Mouse (Mus musculus) embryonic facial prominence, embryonic 10.5 days (tissue): ENCODE data around the gene Mymx. TPM values are rescaled to one million over a fixed set of nuclear protein-coding genes. Genes with fewer than 3 reads are reported as not detected.

ENCODE experiments used
- DNase-seq: peaks from one replicate; pipeline ENCODE4 v3.0.0-alpha.2; 2017; ENCODE audit warnings: low spot score
- H3K27ac ChIP-seq: fragments of 300-500 bp; sonication (generic); replicated peaks from 2 replicates; pipeline ENCODE4 v1.5.1; 2016; ENCODE audit warnings: mild to moderate bottlenecking
- H3K27me3 ChIP-seq: fragments of 300-500 bp; sonication (generic); replicated peaks from 2 replicates; pipeline ENCODE4 v1.6.1; 2016; ENCODE audit warnings: low read depth, mild to moderate bottlenecking; ENCODE audit not compliant: poor library complexity, severe bottlenecking
- H3K36me3 ChIP-seq: fragments of 300-500 bp; sonication (generic); replicated peaks from 2 replicates; pipeline ENCODE4 v1.6.1; 2016; ENCODE audit warnings: mild to moderate bottlenecking, moderate library complexity
- H3K4me1 ChIP-seq: fragments of 300-500 bp; sonication (generic); 2 replicates; pipeline ENCODE4 v1.6.1; 2016
- H3K4me3 ChIP-seq: fragments of 300-500 bp; sonication (generic); 2 replicates; pipeline ENCODE4 v1.5.1; 2016; ENCODE audit warnings: mild to moderate bottlenecking, moderate library complexity
- H3K9me3 ChIP-seq: fragments of 300-500 bp; sonication (generic); 2 replicates; pipeline ENCODE4 v1.6.1; 2016; ENCODE audit warnings: mild to moderate bottlenecking
- WGBS: fragments of 180-500 bp; shearing (Covaris S2); methylation state at CpG from one replicate; pipeline ENCODE4 v1.1.7; 2016; 5-methylcytosine and 5-hydroxymethylcytosine counted together
- polyA plus RNA-seq: library from polyadenylated mRNA; unstranded; fragments of >200 nt; fragmentation: Nextera tagmentation; extraction: Ambion mirVana; gene quantifications from 2 replicates; pipeline ENCODE4 v1.2.1, GENCODE M21; 2016

The Mymx gene
- polyA plus RNA-seq, 1 experiment from 2014 or later = 0.39 TPM

DNA sequence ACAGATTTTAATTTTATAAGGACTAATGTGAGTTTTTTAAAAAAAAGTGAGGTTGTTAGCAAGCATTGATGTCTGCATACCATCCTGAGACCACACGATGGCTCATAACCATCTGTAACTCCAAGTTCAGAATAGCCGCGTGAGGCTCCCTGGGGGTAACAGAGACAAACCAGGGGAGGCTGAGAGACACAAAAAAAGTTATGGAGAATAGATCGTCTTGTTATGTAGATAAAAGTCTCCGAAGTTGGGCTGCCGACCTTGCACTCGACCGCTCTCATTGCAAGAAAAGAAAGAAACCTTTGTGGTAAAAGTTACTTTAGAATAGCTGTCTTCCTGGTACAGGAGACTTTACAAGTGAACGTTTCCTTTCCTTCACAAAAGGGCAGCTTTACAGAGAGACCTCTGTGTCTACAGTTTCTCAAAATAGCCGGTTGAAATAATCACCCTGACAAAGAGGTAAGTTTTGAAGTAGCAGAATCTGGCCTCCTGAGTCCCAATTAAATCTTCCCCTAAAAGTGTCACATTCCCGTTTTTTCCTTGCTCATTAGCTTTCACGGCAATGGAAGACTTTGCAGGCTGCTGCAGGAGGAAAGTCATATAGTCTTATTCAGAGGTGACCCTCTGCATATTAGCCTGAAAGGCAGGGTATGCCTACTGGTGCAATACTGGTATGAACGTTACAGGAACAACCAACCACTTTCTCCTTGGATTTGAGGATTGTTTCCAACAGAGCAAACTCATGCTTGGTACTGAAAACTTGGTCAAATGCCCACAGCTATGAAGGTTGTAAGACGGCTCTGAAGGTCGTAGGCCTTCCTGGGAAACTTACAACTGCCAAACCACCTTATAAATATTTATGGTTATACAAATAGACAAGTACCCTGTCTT, 5.3 kb upstream of the Mymx start:
- Histone ChIP-seq H3K36me3 (no peaks in the 10 kb centered on the region), H3K4me1 (peaks cover 19% of the 10 kb centered on the region), H3K4me3 (no peak overlapping the region), H3K9me3 (no peaks in the 10 kb centered on the region), H3K27me3 (peaks cover 17% of the 10 kb centered on the region), H3K27ac (no peak overlapping the region)
- no peak for DNase-seq
- WGBS = 74% methylated on average over 15 of the region's 15 CpGs

DNA sequence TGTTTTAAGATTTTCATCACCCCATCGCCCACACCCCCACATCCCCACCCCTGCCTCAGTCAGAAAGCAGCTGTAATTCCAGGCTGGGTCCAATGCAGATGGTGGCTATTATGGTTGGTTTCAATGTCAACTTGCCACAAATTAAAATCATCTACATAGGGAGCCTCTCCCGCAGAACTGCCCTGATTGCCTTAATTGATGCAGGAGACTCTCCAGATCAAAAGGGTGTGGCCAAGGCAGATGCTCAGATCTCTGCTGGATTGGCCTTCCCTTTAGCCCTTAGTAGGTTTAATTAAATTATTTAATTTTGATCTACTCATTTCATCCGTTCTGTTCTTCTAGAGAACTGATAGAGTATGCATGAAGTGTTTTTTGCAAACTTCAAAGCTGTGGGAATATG, 1.1 kb upstream of the Mymx start:
- 71% methylated on average over 3 of the region's 3 CpGs for WGBS

DNA sequence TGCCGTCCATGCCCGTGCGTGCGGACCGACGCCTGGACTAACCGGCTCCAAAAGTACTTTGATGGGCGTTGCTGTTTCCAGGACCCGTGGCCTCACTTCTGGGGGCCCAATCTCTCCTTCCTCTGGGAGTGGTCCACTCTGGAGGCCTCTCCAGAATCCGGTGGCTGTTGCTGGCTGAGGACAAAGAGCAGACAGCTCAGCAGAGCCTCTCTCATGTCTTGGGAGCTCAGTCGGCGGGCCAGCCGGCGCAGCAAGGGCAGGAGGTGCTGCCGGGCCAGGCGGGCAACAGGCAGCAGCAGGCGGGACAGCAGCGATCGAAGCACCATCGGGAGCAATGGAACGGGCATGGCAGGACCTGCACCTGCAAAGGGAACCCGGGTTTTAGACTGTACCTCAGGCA, 577 bp downstream of the Mymx start:
- peak overlapping the region; percentile 22 for H3K4me3 ChIP-seq
- H3K4me1 ChIP-seq = peaks cover 59% of the 10 kb centered on the region
- DNase-seq = peak; percentile 50
- H3K27ac ChIP-seq = peak overlapping the region; percentile 63
- 8% methylated on average over 22 of the region's 22 CpGs for WGBS
- H3K36me3 ChIP-seq = no peaks in the 10 kb centered on the region
- no peaks in the 10 kb centered on the region for H3K9me3 ChIP-seq
- peaks cover 75% of the 10 kb centered on the region for H3K27me3 ChIP-seq

More for the DNA sequence above, 1.1 kb upstream of the Mymx start:
- Histone ChIP-seq H3K4me3 (no peak overlapping the region), H3K4me1 (peaks cover 43% of the 10 kb centered on the region), H3K36me3 (no peaks in the 10 kb centered on the region), H3K9me3 (no peaks in the 10 kb centered on the region), H3K27me3 (peaks cover 59% of the 10 kb centered on the region), H3K27ac (no peak overlapping the region)
- no peak for DNase-seq

DNA sequence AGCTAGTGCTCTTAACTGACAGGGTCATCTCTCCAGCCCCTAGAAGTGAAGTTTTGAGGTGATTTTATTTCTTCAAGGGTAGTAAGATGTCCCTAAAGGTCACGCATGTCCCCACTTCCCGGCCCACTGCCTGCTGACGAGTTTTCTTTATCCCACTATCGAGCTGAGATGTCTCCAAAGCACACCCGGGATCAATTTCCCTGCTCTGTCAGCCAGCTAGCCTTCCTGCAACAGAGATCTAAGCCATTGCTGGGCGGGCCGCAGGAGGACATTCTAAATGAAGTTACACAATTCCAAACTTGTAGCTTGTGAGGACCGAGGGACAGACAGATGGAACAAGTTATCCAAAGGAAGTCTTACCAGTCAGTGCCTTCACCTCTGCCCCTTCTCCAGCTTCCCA, 1.6 kb downstream of the Mymx start:
- Histone ChIP-seq H3K4me3 (0 out of 2 replicates have a peak overlapping the region, but pooled peaks have one; percentile 8), H3K9me3 (no peaks in the 10 kb centered on the region), H3K4me1 (peaks cover 70% of the 10 kb centered on the region), H3K27ac (peak overlapping the region; percentile 76; the same call in 1 of the 2 replicates), H3K27me3 (peaks cover 86% of the 10 kb centered on the region), H3K36me3 (no peaks in the 10 kb centered on the region)
- DNase-seq = peak; percentile 59
- WGBS = 22% methylated on average over 8 of the region's 8 CpGs

DNA sequence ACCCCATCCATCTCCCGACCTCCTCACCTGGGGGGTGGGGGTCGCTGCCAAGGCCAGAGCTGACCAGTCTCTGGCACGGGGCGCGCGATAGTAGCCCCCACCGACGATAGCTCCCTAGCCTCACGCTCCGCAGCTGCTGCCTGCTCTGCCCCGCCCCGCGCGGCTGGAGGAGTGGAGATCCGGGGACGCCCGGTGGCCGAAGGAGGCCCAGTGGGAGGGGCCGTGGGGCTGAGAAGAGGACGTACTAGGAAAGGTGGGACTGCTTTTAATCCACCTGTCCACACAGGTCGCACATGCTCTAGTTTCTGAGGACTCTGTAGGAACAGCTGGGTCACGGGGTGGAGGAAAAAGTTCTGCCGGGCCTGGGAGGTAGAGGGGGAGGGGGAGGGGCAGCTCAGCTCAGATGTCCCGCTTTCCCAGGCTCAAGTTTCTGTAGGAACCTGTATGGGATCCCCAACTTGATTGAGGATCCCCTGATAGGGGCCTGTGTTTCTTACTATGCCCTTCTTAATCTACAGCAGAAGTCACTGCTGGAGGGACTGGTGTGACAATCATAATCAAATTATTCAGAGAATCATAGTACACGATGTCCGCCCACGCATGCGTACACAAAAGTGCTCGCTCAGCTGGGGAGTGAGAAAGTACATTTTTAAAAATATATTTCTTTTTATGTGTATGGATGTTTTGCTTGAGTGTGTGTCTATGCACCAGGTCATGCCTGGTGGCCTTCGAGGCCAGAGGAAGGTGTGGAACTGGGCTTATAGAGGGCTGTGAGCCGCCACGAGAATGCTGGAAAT, 2.3 kb downstream of the Mymx start, which contains the start of gene Slc29a1:
Gene Slc29a1, minus strand, starts transcription at position 161 of the 797 bp plus-strand sequence.
- whole genome bisulfite sequencing = 12% methylated on average over 32 of the region's 32 CpGs
- Histone ChIP-seq H3K36me3 (no peaks in the 10 kb centered on the region), H3K4me1 (peaks cover 76% of the 10 kb centered on the region), H3K27me3 (peaks cover 92% of the 10 kb centered on the region), H3K9me3 (no peaks in the 10 kb centered on the region), H3K4me3 (peak within 1 kb of the TSS; percentile 58), H3K27ac (peak within 1 kb of the TSS; percentile 76)
- DNase-seq = peak; percentile 68

DNA sequence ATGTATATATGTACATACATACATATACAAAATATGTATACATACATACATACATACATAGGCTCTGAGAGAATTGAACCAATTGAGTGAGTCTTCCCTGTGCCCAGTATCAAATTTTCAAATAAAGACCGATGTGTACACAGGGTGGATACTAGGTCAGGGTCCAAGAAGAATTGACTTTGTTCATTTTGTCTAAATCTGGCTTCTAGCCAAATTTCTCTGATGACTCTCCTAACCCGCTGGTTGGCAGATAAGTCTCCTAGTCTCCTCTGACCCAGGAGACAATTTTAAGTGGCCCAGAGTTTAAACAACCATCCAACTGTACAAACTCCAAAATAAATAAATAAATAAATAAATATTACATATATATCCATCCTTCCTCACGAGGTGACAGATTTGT, 3.0 kb downstream of the Mymx start:
- no peak overlapping the region for H3K27ac ChIP-seq
- peaks cover 84% of the 10 kb centered on the region for H3K4me1 ChIP-seq
- 56% methylated on average over 3 of the region's 3 CpGs for WGBS
- peaks cover 99% of the 10 kb centered on the region for H3K27me3 ChIP-seq
- no peak for DNase-seq
- H3K9me3 ChIP-seq = no peaks in the 10 kb centered on the region
- peak overlapping the region; percentile 58 for H3K4me3 ChIP-seq
- H3K36me3 ChIP-seq = no peaks in the 10 kb centered on the region

DNA sequence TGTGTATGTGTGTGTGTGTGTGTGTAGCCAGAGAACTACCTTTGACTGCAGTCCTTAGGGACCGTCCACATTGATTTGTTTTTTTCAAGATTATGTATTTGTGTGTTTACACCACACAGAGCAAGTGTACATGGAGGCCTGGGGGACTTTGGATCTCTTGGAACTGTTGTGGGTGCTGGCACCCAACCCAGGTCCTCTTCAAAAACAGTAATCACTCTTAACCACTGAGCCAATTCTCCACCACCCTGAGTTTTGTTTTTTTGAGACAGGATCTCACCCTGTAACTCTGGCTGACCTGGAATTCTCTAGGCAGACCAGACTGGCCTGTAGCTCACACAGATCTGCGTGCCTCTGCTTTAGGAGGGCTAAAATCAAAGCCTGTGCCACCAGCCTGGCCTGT, 3.5 kb downstream of the Mymx start:
- Histone ChIP-seq H3K4me1 (peaks cover 89% of the 10 kb centered on the region), H3K27me3 (peaks cover 99% of the 10 kb centered on the region)
- whole genome bisulfite sequencing = 92% methylated on average over 2 of the region's 2 CpGs

DNA sequence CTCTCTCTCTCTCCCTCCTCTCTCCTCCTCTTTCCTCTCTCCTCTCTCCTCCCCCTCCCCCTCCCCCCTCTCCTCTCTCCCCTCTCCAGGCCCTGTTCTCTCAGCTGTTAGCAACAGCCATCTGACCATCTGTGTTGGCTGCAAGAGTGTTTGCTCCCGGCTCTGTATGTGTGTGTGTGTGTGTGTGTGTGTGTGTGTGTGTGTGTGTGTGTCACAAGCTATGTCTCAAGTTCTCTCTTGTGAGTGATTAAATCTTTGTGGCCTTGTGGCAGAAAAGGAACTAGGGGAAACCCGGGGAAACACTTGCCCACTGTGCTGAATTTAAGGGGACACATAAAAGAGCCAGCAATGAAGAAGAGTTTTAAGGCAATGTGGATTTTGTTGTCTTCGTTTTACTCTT, 4.1 kb downstream of the Mymx start:
- Histone ChIP-seq H3K27me3 (peaks cover 99% of the 10 kb centered on the region), H3K27ac (no peak overlapping the region), H3K36me3 (no peaks in the 10 kb centered on the region), H3K9me3 (no peaks in the 10 kb centered on the region), H3K4me3 (no peak overlapping the region), H3K4me1 (peaks cover 95% of the 10 kb centered on the region)
- DNase-seq = peak; percentile 62
- WGBS = 40% methylated on average over 3 of the region's 3 CpGs

More for the DNA sequence above, 3.5 kb downstream of the Mymx start:
- no peaks in the 10 kb centered on the region for H3K9me3 ChIP-seq
- no peaks in the 10 kb centered on the region for H3K36me3 ChIP-seq
- DNase-seq = no peak
- H3K27ac ChIP-seq = no peak overlapping the region
- H3K4me3 ChIP-seq = no peak overlapping the region

DNA sequence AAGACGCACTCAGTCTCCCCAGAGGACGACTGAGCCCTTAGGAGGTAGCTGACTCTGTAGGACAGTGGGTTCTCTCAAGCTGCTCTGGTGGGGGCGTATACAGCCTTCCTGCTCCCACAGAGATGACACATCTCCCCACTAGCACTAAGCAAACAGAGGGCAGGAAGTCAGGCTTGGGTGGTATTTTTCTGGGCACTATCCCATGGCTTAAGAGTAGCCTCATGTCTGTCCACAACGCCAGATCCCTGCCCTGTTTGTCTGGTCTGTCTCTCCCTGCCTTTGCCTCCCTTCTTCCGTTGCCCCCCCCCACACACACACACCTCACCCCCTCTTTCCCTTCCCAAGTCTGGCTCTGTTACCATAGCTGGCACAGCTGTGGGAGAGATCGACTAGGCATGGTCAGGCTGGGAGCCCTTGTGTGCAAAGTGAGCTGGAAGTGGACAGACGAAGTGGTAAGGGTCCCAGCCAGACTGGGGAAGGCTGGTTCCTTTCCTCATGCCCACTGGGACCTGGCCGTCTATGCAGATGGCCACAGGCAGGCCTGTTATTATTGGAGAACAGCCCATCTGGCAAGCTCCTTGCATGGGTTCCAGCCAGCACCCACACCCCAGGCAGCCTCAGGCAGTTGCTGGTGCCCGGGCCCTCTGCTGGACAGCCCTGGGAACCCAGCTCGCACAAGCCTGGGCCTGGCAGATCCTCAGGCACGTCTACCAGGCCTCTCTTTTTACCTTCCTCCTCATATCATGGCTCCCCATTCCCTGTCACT, 5.1 kb downstream of the Mymx start:
- H3K9me3 ChIP-seq = no peaks in the 10 kb centered on the region
- WGBS = 25% methylated on average over 11 of the region's 11 CpGs
- peak overlapping the region; percentile 68; the same call in 1 of the 2 replicates for H3K4me3 ChIP-seq
- H3K4me1 ChIP-seq = peaks cover 98% of the 10 kb centered on the region
- peak; percentile 75 for DNase-seq
- H3K36me3 ChIP-seq = no peaks in the 10 kb centered on the region
- peak overlapping the region; percentile 15; the same call in 1 of the 2 replicates for H3K27ac ChIP-seq
- peaks cover 98% of the 10 kb centered on the region for H3K27me3 ChIP-seq

DNA sequence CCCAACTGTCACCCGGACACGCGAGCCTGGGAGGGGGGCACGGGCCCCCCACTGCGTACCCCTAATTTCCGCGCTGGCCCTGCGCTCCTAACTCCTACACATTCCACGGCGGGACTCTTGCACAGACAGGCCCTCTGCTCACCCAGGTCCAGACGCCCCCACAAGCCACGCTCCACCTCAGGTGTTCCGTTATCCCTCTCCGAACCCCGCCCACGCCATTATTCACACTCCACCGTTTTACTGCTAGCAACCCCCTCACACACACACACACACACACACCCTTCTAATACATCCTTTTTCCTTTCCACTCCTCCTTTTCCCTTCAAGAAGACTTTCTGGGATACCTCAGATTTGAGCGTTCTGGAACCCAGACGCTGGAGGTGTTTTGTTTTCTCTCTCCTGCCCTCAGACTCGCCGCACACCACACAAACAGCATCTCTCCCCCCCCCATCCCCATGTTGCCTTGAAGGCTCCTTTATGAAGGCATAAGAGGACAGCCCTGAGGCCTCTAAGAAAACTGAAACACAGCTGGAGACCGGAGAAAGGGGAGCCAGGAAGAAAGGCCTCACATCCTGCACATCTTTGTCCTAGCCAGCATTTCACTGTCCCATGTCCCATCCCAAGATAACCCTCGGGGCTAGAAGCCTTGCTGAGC, 6.0 kb downstream of the Mymx start:
- Histone ChIP-seq H3K27me3 (peaks cover 90% of the 10 kb centered on the region), H3K27ac (peak overlapping the region; percentile 79), H3K36me3 (no peaks in the 10 kb centered on the region), H3K9me3 (no peaks in the 10 kb centered on the region), H3K4me1 (peaks cover 98% of the 10 kb centered on the region), H3K4me3 (peak overlapping the region; percentile 68)
- no peak for DNase-seq
- WGBS = 3% methylated on average over 23 of the region's 23 CpGs

DNA sequence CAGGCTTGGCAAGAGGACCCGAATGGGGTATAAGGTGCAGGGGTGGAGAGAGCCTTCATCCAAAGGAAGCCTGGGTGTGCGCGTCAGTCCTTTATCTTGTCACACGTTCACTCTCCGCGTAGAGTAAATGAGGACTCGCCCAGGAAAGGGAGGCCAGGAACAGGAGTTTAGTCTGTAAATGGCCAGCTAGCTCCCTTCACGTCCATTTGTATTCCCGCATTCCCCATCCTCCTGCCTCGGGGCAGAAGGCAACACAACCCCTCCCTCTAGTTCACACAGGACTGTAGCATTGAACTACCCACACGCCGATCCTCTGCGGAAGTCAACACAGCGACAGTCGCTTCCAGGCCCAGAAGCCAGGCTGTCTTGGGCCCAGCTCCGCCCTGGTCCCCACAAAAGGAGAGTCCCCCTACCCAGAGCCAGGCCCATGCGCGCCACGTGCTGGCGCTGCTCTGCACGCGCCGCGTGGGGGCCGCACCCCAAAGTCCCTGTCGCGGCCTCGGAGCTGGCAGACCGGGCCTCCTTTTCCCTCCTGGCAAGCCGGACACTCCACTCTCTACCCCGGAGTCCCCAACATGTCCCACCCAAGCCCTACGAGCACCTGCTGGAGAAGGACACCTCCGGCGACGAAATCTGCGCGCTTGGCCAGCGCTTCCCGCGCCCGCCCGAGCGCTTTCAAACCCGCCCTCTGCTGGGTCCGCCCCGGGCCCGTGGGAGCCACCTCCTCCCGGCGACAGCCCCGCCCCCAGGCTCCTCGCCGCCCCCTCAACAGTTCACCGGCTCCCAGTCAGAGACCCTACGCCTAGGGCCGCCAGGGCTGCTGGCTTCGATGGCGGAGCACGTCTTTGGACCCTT, 6.8 kb downstream of the Mymx start:
- DNase-seq = peak; percentile 86
- peaks cover 82% of the 10 kb centered on the region for H3K27me3 ChIP-seq
- H3K4me3 ChIP-seq = peak overlapping the region; percentile 68
- peaks cover 98% of the 10 kb centered on the region for H3K4me1 ChIP-seq
- WGBS = 1% methylated on average over 58 of the region's 58 CpGs
- peaks cover under 1% of the 10 kb centered on the region; the same call in 1 of the 2 replicates for H3K36me3 ChIP-seq
- peak overlapping the region; percentile 79 for H3K27ac ChIP-seq
- H3K9me3 ChIP-seq = no peaks in the 10 kb centered on the region
